Mouse (Mus musculus) ES-Bruce4 (cell line): ENCODE results near the gene Fmn2. TPM values are rescaled to one million over a fixed set of nuclear protein-coding genes. Genes with fewer than 3 reads are reported as not detected.

Source experiments
- H3K27ac ChIP-seq: 2 replicates; pipeline ENCODE4 v1.5.1; 2012; ENCODE audit warnings: low read length, inconsistent platforms; ENCODE audit not compliant: insufficient read depth
- H3K27me3 ChIP-seq: 2 replicates; pipeline ENCODE4 v1.6.1; 2012; ENCODE audit warnings: mild to moderate bottlenecking, low read length, inconsistent platforms; ENCODE audit not compliant: control insufficient read depth, poor library complexity, insufficient read depth, severe bottlenecking
- H3K36me3 ChIP-seq: 2 replicates; pipeline ENCODE4 v1.6.1; 2012; ENCODE audit warnings: inconsistent platforms, mild to moderate bottlenecking, low read length, moderate library complexity; ENCODE audit not compliant: control insufficient read depth, poor library complexity, insufficient read depth, severe bottlenecking
- H3K4me1 ChIP-seq: one replicate; pipeline ENCODE4 v1.8.1; 2011; ENCODE audit warnings: low read length; ENCODE audit not compliant: control insufficient read depth, insufficient read depth
- H3K4me3 ChIP-seq: 2 replicates; pipeline ENCODE4 v1.5.1; 2011; ENCODE audit warnings: low read depth, mild to moderate bottlenecking, low read length
- H3K9ac ChIP-seq: 2 replicates; pipeline ENCODE4 v1.6.1; 2012; ENCODE audit warnings: low read depth, mild to moderate bottlenecking, inconsistent platforms; ENCODE audit not compliant: poor library complexity, severe bottlenecking
- H3K9me3 ChIP-seq: replicated peaks from 2 replicates; pipeline ENCODE4 v1.6.1; 2012; ENCODE audit warnings: mild to moderate bottlenecking, low read length, inconsistent platforms; ENCODE audit not compliant: control insufficient read depth, poor library complexity, insufficient read depth, severe bottlenecking
- CTCF ChIP-seq: IDR thresholded peaks from one replicate; pipeline ENCODE4 v1.8.1; 2011; ENCODE audit warnings: low read depth, low read length
- EP300 ChIP-seq: IDR thresholded peaks from 2 replicates; pipeline ENCODE4 v1.6.1; 2011; ENCODE audit warnings: low read depth, low read length; ENCODE audit not compliant: insufficient read depth
- POLR2A ChIP-seq: IDR thresholded peaks from one replicate; pipeline ENCODE4 v1.8.1; 2011; ENCODE audit warnings: low read length; ENCODE audit not compliant: insufficient read depth
- polyA plus RNA-seq: library from polyadenylated mRNA; stranded (reverse); fragments of >200 nt; gene quantifications from 2 replicates; pipeline ENCODE4 v1.2.4, GENCODE M21; 2011; ENCODE audit warnings: low read depth; ENCODE audit not compliant: missing spikeins, insufficient read depth, insufficient read length

Fmn2 gene
- polyA plus RNA-seq, 1 experiment, result 4.0 TPM

DNA sequence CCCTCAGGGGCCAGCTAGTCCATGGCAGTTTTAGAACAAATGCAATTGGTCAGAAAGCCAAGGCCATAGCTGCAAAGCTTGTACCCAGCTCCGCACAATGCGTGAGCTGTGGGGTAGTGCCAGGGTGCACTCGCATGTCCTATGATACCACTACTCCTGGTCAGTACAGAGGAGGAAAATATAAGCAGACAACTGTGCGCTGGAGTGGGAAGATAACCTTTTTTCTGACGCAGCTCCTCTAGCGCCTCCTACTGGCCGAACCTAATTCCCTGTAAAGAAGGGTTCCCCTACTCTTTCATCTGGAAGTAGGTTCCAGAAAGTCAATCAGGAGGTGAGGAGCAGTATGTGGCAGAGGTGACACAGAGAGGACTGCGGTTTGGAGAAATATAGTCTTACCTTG, 173.0 kb downstream of the Fmn2 start:
- Histone ChIP-seq H3K9me3 (no peaks in the 10 kb centered on the region), H3K27ac (no peak overlapping the region), H3K4me3 (no peak overlapping the region), H3K9ac (no peak overlapping the region), H3K4me1 (peaks cover 7% of the 10 kb centered on the region), H3K36me3 (no peaks in the 10 kb centered on the region), H3K27me3 (no peaks in the 10 kb centered on the region)
- TF ChIP-seq EP300 (no peak), CTCF (peak; percentile 40)

DNA sequence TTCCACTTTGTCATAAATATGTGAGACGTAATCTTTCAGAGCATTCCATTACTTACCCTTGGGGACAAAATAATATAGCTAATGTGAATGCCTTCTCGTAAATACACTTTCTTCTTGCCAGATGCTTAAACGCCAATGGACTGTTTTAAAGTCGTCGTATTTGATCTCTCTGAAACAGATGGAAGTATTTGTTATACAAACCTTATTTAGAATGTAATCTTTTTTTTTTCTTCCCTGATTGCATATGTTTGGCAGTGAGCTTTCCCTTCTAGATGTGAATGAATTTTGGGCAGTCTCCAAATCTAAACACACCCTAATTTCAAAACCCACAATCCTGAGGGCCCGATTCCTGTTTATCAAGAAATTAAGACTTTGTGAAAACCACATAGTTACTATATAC, 173.7 kb downstream of the Fmn2 start:
- Histone ChIP-seq H3K9ac (no peak overlapping the region), H3K9me3 (no peaks in the 10 kb centered on the region), H3K27ac (no peak overlapping the region), H3K36me3 (no peaks in the 10 kb centered on the region), H3K4me3 (no peak overlapping the region), H3K4me1 (peaks cover 7% of the 10 kb centered on the region), H3K27me3 (no peaks in the 10 kb centered on the region)
- TF ChIP-seq POLR2A, result no peak
- no peak for TF ChIP-seq CTCF
- no peak for TF ChIP-seq EP300

DNA sequence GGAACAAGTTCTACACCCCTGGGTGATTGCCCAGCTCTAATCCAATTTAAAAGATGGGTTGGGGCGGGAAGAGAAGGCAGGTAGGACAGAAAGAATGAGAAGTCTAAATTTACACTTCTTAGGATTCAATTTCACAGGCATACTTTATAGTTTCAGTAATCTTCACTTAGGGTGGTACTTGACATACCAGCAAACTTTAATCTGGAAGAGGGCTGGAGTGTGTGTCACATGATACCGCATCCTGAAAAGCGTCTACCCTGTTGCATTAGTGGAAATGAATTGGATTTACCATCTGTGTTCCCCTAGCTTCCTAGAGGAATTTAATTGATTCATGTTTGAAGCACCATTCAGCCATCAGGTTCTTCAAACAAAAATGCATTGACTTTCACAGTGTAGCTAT, 174.6 kb downstream of the Fmn2 start:
- Histone ChIP-seq H3K27me3 (no peaks in the 10 kb centered on the region), H3K9ac (no peak overlapping the region), H3K9me3 (no peaks in the 10 kb centered on the region), H3K36me3 (no peaks in the 10 kb centered on the region), H3K27ac (no peak overlapping the region), H3K4me1 (peaks cover 7% of the 10 kb centered on the region), H3K4me3 (no peak overlapping the region)
- TF ChIP-seq POLR2A (no peak), EP300 (no peak), CTCF (no peak)

DNA sequence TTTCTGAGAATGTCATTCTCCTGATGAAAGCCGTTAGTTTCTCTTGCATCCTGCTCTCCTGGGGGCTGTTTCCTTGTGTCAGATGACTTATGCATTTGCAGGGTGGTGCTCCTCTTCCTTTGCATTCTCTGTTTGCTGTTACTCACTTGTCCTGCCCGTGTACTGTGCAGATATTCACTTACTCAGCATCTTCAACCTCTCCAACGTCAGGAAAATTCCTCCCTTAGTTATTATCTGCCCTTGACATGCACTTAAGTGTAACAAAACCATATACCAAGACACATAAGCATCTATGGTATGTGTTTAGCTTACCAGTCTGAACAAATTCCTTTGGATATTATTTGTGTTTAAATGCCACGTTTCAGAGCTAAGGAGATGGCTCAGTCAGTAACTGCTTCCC, 175.6 kb downstream of the Fmn2 start:
- Histone ChIP-seq H3K27ac (no peak overlapping the region), H3K27me3 (no peaks in the 10 kb centered on the region), H3K4me3 (no peak overlapping the region), H3K4me1 (peaks cover 7% of the 10 kb centered on the region), H3K9me3 (no peaks in the 10 kb centered on the region), H3K36me3 (no peaks in the 10 kb centered on the region), H3K9ac (no peak overlapping the region)
- TF ChIP-seq POLR2A, result no peak
- TF ChIP-seq EP300, result no peak
- no peak for TF ChIP-seq CTCF

DNA sequence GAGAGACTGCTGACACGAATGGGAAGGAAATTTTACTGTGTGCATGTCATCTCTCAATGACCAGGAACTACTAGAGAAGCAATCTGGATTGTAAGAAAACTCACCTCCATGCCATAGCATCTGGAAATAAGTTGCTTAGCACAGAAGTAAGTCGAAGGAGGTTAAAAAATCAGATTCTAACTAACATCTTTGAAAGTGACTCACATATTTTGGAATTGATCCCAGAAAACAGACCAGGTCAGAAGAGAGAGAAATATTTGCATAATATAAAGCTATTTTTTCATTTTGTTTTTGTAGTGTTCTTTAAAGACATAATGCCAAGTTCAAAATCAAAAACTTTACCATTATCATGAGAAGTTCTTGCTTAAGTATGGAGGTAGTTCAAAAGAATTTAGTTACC, 187.7 kb downstream of the Fmn2 start:
- Histone ChIP-seq H3K36me3 (no peaks in the 10 kb centered on the region), H3K9me3 (no peaks in the 10 kb centered on the region), H3K9ac (no peak overlapping the region), H3K4me3 (no peak overlapping the region), H3K27me3 (no peaks in the 10 kb centered on the region), H3K4me1 (no peaks in the 10 kb centered on the region), H3K27ac (no peak overlapping the region)
- TF ChIP-seq EP300 (no peak), POLR2A (no peak), CTCF (no peak)

DNA sequence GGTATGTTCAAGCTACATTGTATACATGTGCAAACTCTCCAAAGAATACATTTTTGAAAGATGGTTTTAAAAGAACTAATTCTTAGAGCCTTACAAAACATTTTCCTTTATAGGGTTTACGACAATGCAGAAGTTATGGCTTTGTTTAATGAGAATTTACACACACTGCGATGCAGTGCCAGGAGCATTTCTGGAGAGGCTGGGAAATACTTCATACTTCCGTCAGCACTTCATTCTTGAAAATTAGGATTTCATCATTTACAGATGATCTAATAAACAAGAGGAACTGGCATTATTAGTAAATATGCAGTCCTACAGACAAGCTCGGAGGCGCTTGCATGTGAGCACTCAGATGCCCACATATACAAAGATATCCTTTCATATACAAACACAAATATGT, 199.2 kb downstream of the Fmn2 start:
- H3K9me3 ChIP-seq, result no peaks in the 10 kb centered on the region

More for the DNA sequence above, 199.2 kb downstream of the Fmn2 start:
- Histone ChIP-seq H3K36me3 (no peaks in the 10 kb centered on the region), H3K27ac (no peak overlapping the region), H3K4me1 (no peaks in the 10 kb centered on the region), H3K9ac (no peak overlapping the region), H3K27me3 (no peaks in the 10 kb centered on the region), H3K4me3 (no peak overlapping the region)
- TF ChIP-seq EP300, result no peak
- TF ChIP-seq CTCF, result no peak
